Mouse (Mus musculus) lung, postnatal 14 days (tissue): ENCODE data around the gene Vti1a.
A peak's percentile ranks its signal among the peaks of the same experiment; 100 is the strongest.

Source experiments
- DNase-seq: peaks from one replicate; pipeline ENCODE4 v3.0.0; 2021

Vti1a gene

DNA sequence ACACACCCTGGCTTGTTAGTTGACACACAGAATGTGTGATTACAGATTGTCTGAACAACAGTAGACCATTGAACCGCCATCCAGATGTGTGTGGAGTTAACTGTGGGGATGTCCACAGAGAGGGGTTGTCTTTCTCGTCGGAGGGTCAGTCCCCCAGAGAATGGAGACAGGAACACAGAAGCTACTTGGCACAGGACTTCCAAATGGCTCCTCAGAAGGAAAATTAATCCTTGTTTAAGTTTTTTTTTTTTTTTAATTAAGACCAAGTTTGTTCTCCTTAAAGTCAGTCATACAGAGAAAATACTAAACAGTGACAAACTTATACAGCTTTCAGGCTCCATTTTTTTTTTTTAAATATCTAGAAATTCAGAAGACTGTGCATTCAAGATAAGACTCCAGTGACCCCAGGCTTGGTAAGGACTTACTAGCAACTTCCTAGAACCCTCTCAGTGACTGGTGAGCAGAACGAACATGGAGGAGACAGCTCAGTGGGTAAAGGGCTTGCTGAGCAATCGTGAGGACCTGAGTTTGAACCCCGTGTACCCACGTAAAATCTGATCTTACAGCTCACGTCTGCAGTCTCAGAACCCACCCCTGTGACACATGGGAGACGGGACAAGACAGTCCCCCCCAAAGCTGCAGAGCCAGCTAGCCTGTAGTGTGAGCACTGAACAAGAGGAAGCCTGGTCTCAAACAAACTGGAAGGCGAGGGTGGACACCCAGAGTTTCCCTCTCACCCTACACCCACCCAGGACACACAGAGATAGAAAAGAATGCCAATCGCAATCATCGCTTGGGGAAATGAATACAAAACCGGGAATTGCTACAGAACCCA, 248.2 kb downstream of the Vti1a start:
- DNase-seq, result no peak

DNA sequence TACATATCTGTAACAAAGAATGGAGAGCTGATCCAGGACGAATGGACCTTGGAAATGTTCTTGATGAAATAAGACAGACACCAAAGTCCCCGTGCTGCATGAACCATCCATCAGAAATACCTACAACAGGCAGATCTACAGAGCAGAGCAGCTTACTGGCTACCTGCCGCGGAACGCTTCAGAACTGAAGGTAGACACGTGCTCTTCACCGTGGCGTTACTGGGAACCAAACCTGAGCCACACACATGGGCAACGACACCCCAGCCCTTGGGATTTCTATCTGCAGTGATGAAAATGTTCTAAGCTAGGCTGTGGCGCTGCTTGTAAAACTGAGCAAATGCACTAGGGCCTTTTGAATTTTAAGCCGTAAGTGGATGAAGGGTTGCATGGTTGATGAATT, 249.0 kb downstream of the Vti1a start:
- DNase-seq, result no peak

DNA sequence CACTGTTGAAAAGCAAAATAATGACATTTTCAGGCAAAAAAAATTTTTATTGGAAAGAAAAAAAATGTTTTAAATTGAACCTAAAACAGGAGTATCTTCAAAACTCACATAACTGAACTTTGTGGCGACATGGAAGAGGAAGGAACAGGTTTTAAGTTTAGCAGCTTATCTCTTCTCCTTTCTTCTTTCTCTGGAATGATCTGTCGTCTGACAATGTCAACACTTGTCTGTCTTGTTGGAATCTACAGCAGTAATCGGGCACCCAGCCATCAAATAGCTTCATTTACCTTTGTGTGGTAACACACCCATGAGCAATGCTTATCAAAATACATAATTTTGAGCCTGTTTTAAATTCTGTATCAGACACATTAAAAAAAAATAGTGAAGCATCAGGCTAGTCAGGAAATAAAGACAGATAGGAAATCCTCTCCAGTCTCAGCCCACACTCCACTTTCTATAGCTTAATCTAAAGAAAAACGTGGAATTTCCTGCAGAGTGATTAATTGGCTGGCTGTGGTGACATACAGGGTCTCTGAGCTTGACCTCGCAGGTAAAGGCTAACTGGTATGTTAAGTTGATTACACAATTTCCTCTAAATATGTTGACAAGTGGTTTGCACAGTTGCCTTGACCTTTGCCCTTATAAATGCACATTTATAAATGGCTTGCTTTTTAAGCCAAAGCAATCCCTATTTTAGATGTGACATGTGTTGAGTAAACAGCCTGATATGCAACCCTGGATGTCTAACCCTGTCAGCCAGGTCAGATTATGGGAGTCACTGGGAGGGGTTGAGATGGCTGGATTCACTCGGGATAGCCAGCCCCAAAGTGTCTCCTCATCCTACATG, 249.7 kb downstream of the Vti1a start:
- no peak for DNase-seq

DNA sequence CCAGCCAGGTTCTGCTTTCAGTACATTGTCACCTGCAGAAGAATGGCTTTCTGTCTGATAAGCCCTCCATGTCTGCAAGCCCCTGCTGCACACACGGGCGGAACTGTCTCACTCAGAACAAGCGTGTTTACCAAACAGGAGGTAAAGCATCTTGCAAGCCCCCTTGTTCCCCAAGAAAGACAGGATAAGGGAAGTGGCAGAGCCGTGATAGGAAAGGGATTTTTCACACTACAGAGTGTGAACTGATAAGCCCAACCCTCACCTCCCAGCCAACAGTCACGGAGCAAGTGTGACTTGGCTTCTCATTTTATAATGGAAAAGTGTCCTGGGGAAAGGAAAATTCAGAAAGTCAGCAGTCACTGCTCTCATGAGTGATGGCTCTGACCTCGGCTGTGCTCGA, 253.0 kb downstream of the Vti1a start:
- no peak for DNase-seq

DNA sequence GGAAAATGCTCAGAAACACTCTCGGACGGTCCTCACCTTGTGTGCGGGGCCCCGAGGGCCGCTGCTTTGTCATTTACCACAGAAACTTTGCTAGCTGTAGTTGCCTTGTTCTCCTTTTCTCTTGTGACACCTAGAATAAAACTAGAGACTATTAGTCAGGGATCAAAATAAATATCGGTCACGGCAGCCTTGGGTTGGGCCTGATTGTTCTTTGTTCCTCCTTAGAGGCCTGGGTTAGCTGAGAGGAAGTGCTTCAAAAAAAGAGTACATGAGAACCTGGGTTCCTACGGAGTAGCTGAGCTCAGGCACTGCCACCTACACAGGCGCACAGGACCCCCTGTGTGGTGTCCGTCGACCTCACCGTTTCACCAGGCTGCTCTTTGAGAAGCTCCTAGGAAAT, 253.8 kb downstream of the Vti1a start:
- DNase-seq, result no peak

DNA sequence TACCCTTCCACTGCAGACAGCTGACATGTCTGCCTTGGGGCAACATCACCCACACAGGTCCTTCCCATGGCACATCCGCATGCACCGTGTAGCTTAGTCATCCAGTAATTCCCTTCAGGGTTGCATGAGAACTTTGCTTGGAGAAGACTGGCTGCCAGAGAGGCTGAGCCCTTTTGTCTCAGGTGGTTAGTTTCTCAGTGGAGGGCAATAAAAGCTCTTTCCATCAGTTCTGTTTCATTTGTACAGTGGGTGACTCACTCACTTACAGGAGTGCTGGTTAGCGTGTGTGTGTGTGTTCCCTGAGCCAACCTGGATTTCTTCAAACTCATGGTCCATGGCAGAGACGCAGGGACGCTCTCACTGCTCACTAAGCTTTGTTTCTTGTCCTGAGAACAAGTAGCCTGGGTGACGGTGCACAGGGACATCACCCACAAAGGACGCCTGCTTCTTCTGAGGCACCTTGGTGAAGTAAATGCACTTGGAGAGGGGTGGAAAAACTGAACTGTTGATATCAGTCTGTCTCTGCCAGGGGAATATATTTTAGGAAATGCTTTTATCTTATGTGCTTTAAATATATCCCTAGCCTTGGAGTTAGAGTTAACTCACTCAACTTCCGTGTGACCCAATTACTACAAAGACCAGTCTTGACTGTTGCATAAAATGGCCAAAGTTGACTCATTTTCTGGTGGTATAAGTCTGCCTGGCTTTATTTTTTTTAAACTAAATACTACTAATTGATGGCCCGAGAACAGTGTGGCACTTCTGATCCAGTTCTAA, 254.6 kb downstream of the Vti1a start:
- no peak for DNase-seq

DNA sequence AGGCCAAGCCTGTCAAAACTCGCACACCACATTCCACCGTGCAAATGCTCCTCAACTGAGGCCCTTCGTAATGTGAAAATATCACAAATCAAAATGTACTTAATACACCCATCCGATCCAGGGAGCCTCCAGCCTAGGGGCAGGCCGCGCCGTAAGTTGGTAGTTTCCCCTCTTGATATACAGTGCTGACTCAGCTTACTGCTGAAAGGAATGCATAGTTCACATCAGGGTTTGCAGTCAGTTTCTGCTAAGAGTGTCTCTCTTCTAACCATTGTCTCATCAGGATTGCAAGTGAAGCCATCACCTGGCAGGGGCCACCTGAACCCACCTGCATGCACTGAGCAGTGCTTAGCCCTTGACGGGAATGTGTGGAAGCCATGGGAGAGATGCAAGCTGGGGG, 255.4 kb downstream of the Vti1a start:
- DNase-seq, result no peak

DNA sequence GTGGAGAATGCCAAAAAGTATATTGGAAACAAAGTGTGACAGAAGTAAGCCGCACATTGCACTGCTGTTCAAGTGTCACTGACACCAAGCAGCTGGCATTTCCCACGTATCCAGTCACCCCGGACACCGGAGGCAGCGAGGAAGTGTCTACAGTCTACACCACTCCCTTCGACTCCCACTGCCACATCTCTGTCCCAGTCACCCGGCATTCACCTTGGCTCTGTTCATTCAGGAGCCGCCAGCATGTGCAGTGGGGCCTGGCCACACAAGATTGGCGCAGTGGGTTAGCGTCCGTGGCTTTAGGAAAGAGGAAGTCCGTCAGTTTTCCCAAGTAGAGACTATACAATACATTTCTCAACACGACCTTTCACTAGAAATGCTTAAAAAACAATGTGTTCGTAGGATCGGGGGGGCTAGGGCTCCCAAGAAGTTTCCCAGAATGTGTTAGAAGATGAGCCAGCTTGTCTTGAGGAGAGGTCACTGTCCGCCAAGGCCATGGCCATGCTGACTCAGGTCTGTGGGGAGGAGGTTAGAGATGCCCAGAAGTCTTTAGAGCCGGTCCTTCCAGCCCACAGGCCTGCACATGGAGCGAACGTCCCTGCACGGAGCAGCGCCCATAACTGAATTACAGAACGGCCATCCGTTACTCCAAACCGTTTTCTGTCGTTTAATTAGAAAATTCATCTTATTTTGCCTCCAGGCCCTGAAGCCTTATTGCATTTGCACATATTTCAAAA, 261.4 kb downstream of the Vti1a start:
- peak; percentile 22 for DNase-seq

DNA sequence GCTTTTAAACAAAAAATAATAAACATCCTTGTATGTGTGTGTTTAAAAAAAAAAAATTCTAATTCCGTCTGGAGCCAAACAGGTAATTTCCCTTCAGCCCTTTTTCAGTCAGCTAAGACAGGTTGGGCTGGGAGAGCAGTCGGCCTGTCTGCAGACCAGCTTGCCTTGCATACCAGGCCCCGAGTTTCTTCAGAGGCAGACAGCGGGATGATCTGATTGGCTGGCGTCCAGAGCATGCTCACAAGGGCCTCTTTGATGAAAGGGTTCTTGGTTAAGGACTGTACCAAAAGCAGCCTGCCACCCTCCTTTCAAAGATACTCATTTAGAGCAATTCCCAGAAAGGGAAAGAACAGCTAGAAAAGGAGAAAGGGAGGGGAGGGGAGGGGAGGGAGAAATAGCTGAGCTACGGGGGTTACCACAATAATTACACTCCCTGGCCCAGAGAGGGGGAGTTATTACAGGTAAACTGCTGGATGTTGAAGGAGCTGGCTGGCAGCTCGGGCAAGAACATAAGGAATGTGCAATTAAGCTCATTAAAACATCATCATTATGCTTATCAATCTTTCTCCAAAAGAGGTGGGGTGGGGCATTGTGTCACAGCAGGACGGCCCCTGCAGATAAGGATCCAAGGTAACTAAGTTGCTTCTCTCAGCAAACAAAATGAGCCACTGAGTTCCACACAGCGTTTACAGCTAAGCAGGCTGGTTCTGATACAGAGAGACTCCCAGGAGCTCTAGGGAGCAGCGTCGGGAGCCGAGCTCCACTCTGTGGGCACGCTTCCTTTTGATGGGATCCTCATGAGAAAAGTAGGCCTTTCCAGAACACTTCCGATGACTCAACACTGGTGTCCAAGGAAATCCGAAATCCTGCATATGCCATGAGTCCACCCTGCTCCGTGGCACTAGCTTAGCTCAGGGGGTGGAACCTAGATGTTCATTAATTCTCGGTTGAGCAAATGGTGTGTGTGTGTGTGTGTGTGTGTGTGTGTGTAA, 262.3 kb downstream of the Vti1a start:
- DNase-seq, result peak; percentile 46

DNA sequence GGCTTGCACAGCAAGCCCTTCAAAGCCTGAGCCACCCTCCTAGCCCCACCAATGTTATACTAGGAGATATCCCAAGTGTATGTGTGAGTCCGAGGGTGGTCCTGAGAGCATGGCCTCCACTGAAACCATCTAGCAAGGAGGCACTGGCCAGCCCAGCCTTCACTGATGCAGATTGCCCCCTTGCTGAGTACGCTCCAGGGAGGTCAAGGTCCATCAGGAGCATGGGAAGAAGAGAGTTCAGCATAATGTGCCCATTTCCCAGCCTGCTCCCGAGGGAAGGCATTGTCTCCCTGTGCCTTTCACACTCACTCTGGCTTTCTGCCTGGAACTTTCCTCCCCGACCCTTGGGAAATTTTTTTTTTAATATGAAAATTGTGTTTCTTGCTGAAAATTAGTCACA, 263.2 kb downstream of the Vti1a start:
- DNase-seq, result no peak

DNA sequence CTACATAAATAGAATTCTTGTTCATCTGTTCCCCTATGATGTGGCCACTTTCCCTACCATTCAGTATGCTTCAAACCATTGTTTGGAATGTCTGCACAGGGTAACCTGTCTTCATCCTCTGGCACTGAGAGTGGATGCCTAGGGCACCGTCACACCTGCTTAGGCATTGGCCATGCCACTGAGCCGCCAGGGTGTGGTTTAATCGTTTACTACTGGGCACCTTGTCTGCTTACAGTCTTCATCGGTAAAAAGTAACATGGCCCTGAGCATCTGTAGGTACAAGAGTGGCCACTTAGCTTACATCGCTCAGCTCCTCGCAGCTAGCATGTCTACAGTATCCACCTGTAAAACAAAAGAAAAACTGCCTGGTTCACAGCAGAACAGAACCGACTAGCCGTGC, 264.1 kb downstream of the Vti1a start:
- DNase-seq, result no peak

DNA sequence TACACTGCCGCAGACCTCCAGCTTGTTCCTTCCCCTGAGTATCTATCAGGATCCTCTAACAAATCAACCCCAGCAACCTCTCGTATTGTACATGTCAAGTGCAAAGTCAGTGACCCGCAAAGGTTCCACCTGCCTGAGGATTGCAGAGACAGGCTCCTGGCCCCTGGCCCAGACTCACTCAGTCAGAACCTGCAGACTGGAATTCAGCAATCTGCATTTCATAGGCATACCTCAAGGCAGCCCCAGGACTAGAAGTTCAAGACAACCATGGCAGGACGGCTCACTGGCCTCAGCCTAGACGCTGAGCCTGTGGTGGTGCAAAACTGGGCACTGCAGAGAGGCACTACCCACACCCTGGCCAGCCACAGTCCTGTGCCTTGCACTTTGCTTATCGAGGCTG, 264.6 kb downstream of the Vti1a start:
- DNase-seq, result no peak

DNA sequence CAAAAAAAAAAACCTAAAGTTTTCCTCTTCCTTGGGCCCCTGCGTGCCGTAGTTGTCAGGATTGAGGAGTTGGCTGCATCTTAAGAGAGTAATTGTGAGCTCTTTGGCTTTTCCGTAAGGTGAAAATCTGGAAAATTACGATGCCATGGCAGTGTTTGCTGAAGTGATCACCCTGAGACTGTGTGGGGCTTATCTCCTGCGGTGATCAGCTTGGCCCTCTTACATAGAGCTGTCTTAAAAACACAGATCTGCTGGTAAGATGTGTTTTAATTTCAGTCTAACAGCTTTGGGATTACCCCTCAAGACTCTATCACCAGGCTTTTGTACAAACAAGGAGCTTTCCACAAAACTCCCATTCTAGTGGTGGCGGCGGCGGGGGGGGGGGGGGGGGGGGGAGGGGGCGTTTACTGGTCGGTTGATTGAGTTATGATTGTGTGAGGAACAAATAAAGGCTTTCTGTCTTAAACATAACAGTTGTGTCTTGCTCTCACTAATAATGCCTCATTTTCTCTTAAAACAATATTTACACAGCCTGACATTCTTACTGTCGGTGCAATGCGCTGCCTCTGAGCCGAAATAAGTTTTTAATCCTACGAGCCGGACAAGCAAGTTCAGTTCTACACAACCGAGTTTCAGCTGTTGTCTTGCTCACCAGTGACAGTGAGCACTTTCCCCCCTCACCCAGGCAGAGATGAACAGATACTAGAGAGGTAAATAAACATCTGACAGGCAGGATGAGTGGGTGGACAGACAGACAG, 267.0 kb downstream of the Vti1a start:
- no peak for DNase-seq

DNA sequence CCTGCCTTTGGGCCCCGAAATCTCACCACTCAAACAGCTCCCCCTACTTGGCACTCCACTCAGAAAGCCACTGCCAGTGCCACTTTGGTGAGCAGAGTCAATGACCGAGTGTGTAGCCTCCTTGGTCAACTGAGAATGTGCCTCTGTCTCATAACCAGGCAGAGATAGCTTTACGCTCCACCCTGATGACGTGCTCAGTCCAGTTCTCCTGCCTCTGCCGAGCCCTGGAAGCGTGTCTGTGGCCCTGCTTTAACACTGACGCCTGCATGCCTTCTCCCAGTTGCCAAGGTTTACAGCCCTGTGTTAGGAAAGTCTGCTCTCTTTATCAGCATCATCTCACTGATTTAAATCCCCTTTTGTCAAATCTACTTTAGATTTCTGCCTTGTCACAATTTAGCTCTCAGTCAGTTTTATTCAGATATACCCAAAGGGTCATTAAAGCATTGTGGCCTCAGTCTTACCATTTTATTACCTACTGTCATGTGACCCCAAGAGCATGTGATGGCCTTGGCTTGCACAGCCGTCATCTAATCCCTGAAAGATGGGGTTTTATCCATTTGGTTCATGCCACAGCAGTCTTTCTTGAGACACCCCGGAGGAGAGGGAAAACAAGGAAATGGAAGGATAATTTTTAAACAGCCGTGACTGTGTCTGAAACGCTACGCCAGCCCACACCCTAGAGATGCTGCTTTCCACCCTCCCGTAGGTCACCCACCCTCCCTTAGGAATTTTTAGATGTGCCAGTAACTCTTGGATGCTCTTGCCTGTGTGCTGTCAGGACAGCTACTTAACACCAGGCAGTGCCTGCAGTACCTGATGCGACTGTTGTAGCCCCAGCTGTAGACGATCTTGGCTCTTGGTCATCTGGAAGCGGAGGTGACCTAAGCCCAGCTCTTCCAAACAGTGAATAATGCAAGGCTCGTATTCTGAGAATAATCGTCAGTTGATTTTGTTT, 269.5 kb downstream of the Vti1a start:
- no peak for DNase-seq

DNA sequence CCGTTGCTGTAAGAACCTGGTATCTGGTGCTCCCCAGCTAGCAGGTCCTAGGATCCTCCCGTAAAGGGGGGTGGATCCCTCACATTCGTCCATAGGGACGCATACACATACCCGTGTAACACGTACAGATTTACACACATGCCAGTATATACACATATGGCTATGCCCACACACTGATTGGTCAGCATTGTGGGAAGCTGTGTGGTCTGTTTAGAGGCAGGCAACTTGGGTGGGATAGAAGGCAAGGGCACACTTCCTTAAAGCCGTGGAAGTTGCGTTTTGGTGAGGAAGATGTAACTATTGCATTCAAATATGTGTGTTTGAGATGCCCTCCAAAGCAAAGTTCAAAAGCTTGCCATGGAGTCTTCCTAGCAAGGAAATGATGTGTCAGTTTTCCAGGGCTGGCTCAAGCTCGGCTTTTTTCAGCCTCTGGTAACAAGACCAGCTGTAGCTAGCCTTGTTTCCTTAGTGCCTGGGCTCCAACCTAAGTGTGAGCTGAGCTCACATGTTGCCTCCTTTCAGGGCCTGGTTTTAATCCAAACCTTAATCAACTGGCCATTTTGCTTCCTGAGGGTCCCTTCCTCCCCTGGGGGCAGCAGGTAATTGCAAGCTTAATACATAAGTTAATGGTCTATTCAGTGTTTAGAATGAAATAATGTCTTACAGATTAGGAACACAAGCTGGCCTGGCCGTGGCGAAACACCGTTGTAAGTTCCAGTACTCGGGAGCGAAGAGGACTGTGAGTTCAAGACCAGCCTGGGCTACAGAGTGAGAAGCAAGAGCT, 271.7 kb downstream of the Vti1a start:
- DNase-seq, result no peak

DNA sequence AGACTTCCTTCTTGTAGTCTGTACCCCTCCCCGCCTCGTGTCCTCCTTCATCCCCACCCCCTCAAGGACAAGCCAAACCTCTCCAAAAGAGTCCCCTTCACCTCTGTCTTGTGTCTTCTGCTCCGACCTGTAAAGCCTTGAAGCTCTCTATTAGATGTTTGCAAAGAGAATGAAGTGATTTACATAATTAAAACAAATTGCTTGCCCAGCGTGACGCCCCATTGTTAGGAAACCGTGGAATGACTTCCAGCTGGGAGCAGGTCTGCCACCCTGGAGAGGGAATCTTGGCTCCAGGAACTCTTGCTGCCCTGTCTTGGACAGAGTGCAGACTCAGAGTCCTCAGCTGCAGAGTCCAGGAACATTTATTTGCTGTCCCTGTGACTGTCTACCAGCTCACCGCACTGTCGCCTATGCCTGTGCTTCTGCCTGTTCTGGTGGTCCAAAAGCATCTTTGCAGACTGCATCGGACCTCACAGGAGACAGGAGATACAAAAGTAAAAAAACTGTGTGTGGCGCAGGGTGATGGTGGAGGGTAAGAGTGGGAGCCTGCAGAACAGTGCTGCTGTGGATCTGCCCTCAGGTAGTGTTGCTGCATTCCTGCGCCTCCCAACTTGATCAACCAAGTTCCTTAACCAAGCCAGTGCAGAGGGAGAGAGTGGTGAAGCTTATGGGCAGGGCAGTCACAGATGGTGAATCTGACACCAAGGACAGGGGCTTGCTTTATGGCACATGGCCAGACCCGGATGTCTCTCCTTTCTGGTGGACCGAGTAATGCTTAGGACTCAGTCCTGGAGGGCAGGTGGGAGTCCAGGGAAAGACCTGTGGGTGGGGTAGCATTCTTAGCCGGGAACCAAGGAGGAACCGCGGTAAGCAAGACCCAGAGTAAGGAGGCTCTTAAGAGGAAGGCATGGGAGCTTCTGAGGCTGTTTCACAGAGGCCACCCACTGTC, 273.1 kb downstream of the Vti1a start:
- DNase-seq, result no peak
